Mouse (Mus musculus) c-Kit-positive CD71-positive TER-119-positive erythroid progenitor cells, embryonic 14.5 days (primary cell): Measurements from ENCODE around the gene Gtf2i.

Experiments
- DNase-seq: peaks from one replicate; pipeline ENCODE4 v3.0.0-alpha.2; 2013; ENCODE audit warnings: low spot score

Gtf2i gene

GRCm38 (mm10) chr5:134206721-134207120 lies 107.8 kb downstream of the Gtf2i start:
- no peak for DNase-seq

DNA sequence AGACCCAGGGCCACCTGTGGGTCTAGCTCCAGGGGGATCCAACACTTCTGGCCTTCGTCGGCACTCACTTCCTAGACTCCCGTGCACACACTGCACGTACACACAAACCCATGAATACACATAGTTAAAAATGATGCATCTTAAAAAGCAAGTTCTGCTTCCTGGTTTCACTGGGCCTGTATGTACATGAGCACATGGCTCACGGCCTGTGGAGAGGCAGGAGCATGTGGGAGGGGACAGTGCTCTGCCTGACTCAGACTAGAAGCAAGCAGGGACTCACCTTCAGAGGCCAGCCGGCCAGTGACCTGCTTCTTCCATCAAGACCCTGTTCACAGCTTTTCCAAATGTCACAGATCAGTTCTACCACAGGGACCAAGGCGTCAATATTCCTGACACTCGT lies 120.9 kb downstream of the Gtf2i start:
- no peak for DNase-seq

DNA sequence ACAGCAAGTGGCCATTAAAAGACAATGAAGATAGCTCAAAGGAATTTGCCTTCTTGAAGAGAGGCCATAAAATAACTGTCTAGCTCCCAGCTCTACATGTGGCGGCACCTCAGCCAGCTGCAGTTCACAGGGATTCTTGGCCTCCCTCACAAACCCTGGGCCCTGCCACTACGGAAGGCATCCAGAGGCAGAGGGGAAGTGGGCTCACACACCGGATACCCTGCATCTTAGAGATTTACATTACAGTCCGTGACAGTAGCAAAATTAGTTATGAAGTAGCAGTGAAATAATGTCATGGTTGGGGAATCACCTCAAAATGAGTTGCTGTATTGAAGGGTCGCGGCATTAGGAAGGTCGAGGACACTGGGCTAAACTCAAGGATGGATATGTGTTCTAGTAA lies 126.0 kb downstream of the Gtf2i start:
- no peak for DNase-seq
